Mouse (Mus musculus) retina, postnatal 1 day (tissue): ENCODE results near the gene Gm8374.
"Not testable (repeated sequence)": the region's sequence is repeated elsewhere in the genome, so short reads cannot be mapped to it uniquely, and the experiment has no call there.

Source experiments
- DNase-seq: peaks from one replicate; pipeline ENCODE4 v3.0.0-alpha.2; 2012

Gene Gm8374

DNA sequence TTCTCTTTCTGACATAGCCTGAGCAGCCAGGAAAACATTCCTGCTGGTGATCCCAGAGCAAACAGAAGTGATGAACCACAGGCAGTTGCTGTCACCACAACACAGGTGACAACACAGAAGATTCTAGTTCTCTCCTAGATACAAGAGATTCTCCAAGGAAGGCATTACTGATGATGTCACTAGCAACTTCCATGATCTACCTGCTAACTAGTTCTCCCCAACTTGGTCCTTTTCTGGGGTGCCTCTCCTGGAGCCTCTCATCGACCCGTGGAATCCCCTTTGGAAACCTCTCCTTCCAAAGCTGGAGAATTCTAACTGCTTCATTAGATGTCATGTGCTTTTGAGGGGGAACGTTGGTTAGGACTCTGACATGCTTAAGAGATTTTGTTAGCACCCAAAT is at the start of gene Gm8374:
Gene Gm8374, minus strand, starts transcription at position 101 of the 400 bp plus-strand sequence.
- DNase-seq, result not testable (repeated sequence)

DNA sequence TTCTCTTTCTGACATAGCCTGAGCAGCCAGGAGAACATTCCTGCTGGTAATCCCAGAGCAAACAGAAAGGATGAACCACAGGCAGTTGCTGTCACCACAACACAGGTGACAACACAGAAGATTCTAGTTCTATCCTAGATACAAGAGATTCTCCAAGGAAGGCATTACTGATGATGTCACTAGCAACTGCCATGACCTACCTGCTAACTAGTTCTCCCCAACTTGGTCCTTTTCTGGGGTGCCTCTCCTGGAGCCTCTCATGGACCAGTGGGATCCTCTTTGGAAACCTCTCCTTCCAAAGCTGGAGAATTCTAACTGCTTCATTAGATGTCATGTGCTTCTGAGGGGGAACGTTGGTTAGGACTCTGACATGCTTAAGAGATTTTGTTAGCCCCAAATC is 32.6 kb downstream of the Gm8374 start, which contains the start of gene Gm5797:
Gene Gm5797, minus strand, starts transcription at position 101 of the 400 bp plus-strand sequence.
- DNase-seq, result not testable (repeated sequence)

DNA sequence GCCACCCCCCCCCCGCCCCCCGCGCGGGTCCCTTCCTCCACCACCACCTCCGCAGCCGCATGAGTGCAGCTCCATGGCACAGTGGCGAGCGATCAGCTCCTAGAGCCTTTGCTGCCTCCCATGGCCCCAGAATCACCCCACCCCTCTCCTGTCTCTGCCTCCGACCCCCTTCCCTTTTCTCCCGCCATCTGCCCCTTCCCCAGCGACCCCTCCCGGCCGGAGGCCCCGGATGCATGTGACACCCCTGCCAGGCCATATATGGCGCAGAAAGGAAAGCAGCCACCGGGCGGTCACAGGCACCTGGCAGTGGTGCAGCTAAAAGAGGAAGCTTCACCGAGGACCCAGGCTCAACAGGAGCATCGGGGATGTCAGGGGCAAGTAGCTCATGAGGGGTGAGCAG is 49.8 kb downstream of the Gm8374 start:
- peak; percentile 68 for DNase-seq

DNA sequence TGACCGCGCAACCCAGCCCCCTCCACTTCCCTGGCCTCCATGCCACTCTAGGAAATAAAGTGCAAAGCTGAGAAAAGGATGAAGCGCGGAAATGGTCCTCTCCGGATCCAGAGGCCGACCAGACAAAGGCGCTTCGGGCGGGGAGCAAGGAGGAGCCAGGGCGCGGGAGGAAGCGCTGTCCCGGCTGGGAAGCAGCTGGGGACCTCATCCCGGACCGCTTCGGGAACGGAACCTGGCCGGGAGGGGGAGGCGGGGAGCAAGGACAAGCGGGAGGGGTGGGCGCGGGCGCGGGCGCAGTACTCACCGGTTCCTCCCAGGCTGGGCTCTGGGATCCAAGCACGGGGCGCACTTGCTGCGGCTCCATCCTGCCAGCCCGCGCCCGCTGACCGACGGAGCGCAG is 50.3 kb downstream of the Gm8374 start, which contains the start of gene Gm3739:
Gene Gm3739, minus strand, starts transcription at position 389 of the 400 bp plus-strand sequence.
- DNase-seq, result not testable (repeated sequence)
